9 mouse cellular contexts compared by ENCODE assay signal in genomic region chr9:62222481-62222880, GRCm38 (mm10). TPM values are rescaled to one million over a fixed set of nuclear protein-coding genes. Genes with fewer than 3 reads are reported as not detected.
DNase-seq lines count a peak whose midpoint lies in the region; TF ChIP-seq lines count a peak whose summit lies in the region.
"Had no signal": no experiment of that assay in that cellular context is flagged by ENCODE, and none has a peak within 500 bp of the region (broad histone marks: within the 10 kb centered on the region; RNA-seq: fewer than 3 reads in every experiment).

No protein-coding gene starts in this region.

- no peak for TF ChIP-seq CTCF in E14TG2a.4 (conservative IDR thresholded peaks at IDR 0.05; ENCODE audit: low read length)

- H3K36me3 ChIP-seq in E14TG2a.4 (ENCODE audit: insufficient read depth, low read length) = no peaks in the 10 kb centered on the region

- no peaks in the 10 kb centered on the region for H3K9me3 ChIP-seq in E14TG2a.4 (ENCODE audit: low read length)

- DNase-seq in embryo, embryonic 10 days (ENCODE audit: low spot score) = peak; percentile 73
- no peak for DNase-seq in embryo, embryonic 9.5 days (ENCODE audit: extremely low spot score)
- peak; percentile 63 for DNase-seq in embryo, embryonic 11 days
- DNase-seq in left cerebral cortex, postnatal 14 days (ENCODE audit: low spot score in 2 of 2) = peak; percentile 43 to 61
- no peak for DNase-seq in ovary, postnatal 14 days (ENCODE audit: low spot score)
- DNase-seq in thymus, postnatal 0 days (ENCODE audit: low spot score) = no peak
- no peak for DNase-seq in lung, postnatal 25 days (ENCODE audit: low spot score)

- no peaks in the 10 kb centered on the region for H3K27me3 ChIP-seq in E14TG2a.4 (ENCODE audit: insufficient read depth, low read length)

- intact Hi-C loops in left cerebral cortex, postnatal 14 days (cut with DNase I) = loop anchor here (5.0 kb wide), 1 partner anchor 100 kb away; the partner anchor contains the start of gene Glce

- H3K4me3 ChIP-seq in E14TG2a.4 (replicated peaks; ENCODE audit: low read length) = peak overlapping the region; percentile 26; the same call in 1 of the 2 replicates

- peaks cover 35% of the 10 kb centered on the region for H3K4me1 ChIP-seq in E14TG2a.4 (replicated peaks; ENCODE audit: low read depth, low read length)

RNA-seq across cellular contexts. Expression of gene Spesp1, which starts 59.5 kb away (rescaled TPM):
- total RNA-seq in left cerebral cortex, postnatal 14 days (2021) = not detected
- polyA plus RNA-seq in thymus, postnatal 0 days (2015; fragmentation: Nextera tagmentation; extraction: Ambion mirVana) = not detected in 2 replicates
- polyA plus RNA-seq: kidney, postnatal 0 days had no signal

Comparison
In these comparisons a context has a peak if more than half of its experiments do, and no peak if none do; other contexts are left out.
1. DNase-seq: peak in embryo, embryonic 10 days (single experiment), embryo, embryonic 11 days (single experiment) and left cerebral cortex, postnatal 14 days (2 of 2); none in embryo, embryonic 9.5 days (single experiment), ovary, postnatal 14 days (single experiment), thymus, postnatal 0 days (single experiment) and lung, postnatal 25 days (single experiment).